Mouse (Mus musculus) small intestine, adult 10 weeks (tissue): Measurements from ENCODE around the gene Draxin. TPM values are rescaled to one million over a fixed set of nuclear protein-coding genes. Genes with fewer than 3 reads are reported as not detected.

Source experiments
- polyA plus RNA-seq: library from polyadenylated mRNA; stranded (reverse); fragments of 350-450 nt; fragmentation: Illumina TruSeq; extraction: RNeasy Lipid Tissue Mini Kit (QIAGEN cat#74804); gene quantifications from one replicate; pipeline ENCODE4 v1.2.3, GENCODE M21; 2014; ENCODE audit warnings: low replicate concordance

The Draxin gene
- not detected for polyA plus RNA-seq

DNA sequence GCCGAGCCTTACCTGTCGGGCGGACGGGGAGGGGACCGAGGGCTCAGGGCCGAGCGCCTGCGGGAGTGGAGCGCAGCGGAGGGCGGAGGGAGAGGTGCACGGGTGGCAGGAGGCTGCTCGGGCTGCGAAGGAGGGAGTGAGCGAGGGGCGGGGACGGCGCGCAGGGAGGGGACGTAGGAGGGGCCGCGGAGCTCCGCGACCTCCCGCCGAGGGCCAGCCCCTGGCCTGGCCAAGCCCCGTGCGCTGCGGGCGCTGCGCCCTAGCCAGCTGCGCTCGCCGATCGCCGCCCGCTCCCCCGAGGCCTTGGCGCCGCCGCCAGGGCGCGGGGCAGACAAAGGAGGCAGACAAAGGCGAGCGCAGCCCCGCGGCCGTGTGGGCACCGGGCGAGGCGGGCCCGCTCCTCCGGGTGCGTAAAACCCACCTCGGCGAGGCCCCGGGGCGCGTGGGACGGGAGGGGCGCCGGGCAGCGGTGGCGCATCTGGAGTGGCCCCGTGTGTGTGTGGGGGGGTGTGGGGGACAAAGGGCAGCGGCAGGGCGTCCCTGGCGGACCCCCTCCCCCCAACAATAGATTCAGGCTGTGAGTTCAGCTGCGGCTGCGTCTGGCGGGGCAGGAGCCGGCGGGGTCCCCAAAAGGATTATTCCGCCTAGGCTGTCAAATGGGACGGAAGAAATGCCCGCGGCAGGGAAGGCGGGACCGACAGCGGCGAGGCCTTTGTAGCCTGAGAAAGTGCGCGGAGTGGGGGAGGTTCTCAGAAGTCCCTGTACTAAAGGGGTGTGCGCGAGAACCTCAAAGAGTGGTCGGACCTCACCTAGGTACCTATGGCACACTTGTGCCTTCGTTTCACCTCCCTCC is at the start of gene Draxin:
TSS of gene Draxin (minus strand) at position 138 of the 853 bp plus-strand sequence.

DNA sequence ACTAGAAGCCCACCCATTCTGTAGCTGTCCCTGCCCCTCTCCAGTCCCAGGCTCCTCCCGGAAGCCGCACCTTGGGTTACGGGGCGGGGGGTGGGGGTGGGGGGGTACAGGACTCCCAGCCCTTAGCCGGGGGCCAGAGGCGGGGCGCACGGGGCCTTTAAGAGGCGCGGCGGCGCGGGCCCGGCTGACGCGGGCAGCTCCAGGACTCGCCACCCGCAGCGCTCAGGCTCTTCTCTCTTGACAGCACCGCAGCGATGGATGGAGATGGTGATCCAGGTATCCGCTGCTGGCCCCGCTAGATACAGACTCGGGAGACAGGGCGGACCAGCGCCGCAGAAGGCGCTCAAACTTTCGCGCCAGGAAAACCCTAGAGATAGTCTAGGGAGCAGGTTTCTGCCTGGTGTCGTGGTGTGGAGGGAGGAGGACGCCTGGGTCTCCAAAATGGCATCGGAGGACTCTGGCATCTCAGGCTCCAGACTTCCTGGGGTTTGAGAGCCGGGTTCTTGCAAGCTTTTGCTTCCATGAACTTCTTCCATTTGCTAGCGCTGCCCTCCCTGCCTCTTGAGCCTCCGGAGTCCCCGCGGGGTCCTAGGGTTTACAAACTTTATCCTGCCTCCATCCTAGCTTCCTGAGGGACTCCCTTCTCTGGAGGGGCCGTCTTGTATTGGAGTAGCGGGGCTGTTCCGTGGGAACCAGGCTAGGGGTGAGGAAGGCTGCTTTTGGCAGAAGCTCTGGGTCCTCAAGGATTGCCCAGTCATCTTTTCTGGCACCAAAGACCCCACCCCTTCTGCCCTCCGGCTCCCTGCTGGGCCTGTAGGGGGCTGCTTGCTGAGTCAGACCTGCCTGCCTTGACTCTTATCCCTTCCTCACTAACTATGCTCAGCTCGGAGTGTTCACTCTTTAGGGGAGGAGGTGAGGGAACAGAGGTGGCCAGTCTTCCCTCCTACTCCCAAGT is 30.2 kb upstream of the Draxin start, which contains the start of the genes Fbxo44 and Fbxo2:
TSS of gene Fbxo44 (minus strand) at position 47 of the 955 bp plus-strand sequence.
TSS of gene Fbxo2 (plus strand) at position 186 of the 955 bp plus-strand sequence.

DNA sequence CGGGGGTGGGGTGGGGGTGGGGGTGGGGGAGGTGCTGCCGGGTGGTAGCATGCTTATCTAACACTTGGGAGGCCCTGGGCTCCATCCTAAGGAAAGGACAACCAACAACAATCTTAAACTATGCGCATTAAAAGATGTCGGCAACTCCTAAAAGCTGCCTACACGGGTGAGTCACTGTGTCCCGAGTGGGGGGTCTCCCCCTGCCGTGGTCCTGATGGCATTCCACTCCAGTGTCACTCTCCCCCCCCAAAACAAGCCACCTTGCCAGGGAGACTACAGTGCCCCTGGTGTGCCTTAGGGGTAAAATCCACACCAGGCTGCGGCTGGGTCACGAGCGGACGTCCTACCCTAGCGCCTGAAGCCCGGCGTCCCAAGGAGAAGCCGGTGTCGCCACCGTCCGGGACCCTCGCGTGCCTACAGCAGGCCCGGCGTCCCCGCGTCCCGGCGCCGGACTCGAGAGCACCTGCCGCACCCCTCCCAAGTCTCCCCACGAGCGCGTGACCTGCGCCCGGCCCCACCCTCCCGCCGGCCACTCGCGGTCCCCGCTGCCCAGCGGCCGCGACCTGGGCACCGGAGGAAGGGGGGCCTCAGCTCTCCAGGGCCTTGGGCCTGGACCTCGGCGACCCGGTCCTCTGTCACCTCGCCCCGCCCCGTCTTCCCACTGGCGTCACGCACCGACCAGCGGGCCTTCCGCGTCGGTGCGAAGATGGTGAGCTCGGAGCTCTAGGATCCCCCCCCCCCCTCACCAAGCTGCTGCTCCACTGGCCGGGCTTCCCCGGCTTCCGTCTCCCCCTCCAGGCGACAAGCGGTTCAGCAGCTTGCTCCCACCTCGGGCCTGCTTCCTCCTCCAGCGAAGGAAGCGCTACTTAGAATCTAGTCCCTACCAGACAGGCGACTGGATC is 21.0 kb upstream of the Draxin start, which contains the start of gene Fbxo6:
TSS of gene Fbxo6 (minus strand) at position 874 of the 902 bp plus-strand sequence.

DNA sequence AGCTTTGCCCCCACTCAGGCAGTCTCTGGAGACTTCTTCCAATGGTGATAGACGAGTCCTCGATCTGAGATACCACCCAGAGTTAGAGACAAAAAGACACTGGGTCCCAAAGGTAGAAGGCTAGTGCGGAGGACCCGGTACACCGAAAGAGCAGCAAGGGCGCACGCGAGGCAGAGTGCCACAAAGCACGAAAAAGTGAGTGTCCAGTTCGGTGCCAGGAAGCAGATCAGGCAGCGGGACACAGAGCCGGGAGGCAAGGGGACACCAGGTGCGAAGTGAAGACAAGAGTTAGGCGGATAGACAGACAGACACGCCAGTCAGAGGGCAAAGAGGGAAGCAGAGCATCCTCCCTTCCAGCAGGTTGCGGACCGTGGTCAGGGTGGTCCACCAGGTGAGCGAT is 365 bp downstream of the Draxin start, which contains the start of gene Mad2l2:
TSS of gene Mad2l2 (plus strand) at position 252 of the 400 bp plus-strand sequence.

DNA sequence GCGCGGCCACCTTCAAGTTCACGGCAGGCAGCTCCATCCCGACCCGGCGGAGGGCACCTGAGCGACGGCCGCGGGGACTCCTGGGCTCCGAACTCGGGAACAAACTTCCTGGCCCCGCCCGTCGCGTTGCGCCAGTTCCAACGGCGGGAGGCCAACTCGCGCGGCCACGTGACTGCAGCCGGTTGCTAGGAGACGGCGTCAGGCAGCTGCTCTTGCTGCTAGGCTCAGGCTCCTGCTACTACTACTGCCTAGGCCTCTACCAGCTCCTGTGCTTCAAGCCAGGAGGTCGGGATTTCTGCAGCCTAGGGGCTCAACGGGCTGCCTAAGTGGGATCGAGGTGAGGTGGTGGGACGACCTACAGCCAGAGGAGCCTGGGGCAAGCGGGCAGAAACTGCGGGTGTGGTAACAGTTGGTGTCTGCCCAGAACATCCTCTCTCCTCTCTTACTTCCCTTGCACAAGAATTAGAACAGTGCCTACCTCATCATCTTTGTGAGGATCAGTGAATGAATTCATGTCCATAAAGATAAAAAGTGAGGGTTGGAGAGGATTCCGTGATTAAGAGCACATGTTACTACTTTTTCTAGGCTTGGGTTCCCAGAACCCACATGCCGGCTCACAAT is 42.5 kb downstream of the Draxin start, which contains the start of gene Agtrap:
TSS of gene Agtrap (minus strand) at position 125 of the 621 bp plus-strand sequence.

Other genes starting within 250 kb of the Draxin start
- gene Mfn2, start 226.0 kb downstream of the Draxin start, polyA plus RNA-seq, result 18.8 TPM
- gene Plod1, start 193.9 kb downstream of the Draxin start, polyA plus RNA-seq, result 0.52 TPM
- 11.4 TPM for gene 2510039O18Rik, start 189.8 kb downstream of the Draxin start, polyA plus RNA-seq
- gene Nppb, start 144.9 kb downstream of the Draxin start, polyA plus RNA-seq, result not detected
- not detected for gene Nppa, start 130.0 kb downstream of the Draxin start, polyA plus RNA-seq
- gene Clcn6, start 91.9 kb downstream of the Draxin start, polyA plus RNA-seq, result 0.63 TPM
- 0.78 TPM for gene Mthfr, start 91.6 kb downstream of the Draxin start, polyA plus RNA-seq
- gene Agtrap, start 42.7 kb downstream of the Draxin start, polyA plus RNA-seq, result 3.7 TPM
- 1.0 TPM for gene Mad2l2, start 314 bp downstream of the Draxin start, polyA plus RNA-seq
- gene Fbxo6, start 21.4 kb upstream of the Draxin start, polyA plus RNA-seq, result 0.41 TPM
- 0.82 TPM for gene Fbxo44, start 29.8 kb upstream of the Draxin start, polyA plus RNA-seq
- gene Fbxo2, start 29.9 kb upstream of the Draxin start, polyA plus RNA-seq, result not detected
- gene Disp3, start 157.3 kb upstream of the Draxin start, polyA plus RNA-seq, result not detected